Mouse (Mus musculus): ENCODE results near the gene Gm4924. TPM values are rescaled to one million over a fixed set of nuclear protein-coding genes. Genes with fewer than 3 reads are reported as not detected.

Gm4924 gene
- total and polyA plus RNA-seq, 3 experiments = 5.7 to 10.8 (median 9.2) TPM

GRCm38 (mm10) chr10:82382992-82383391, 28.9 kb downstream of the Gm4924 start:
- no peaks in the 10 kb centered on the region for H3K4me1 ChIP-seq (ENCODE audit: control insufficient read depth in 1 of 2, insufficient read depth in 2 of 2)
- dilution Hi-C loops (cut with MboI; ENCODE audit: extremely low pct_ligation_motif_present, extremely low pct_unique_long_range_greater_than_20kb, low sequenced_read_pairs) (no loop called here), in situ Hi-C loops (cut with MboI; ENCODE audit: low pct_ligation_motif_present, low pct_unique_long_range_greater_than_20kb, low sequenced_read_pairs) (no loop called here)
- TF ChIP-seq USF2 (conservative IDR thresholded peaks at IDR 0.05; ENCODE audit: low read depth, low read length) (no peak), ZNF384 (IDR thresholded peaks at IDR 0.05; ENCODE audit: low read depth, low read length) (no peak), RCOR1 (conservative IDR thresholded peaks at IDR 0.05; ENCODE audit: low read depth, low read length) (no peak), MYC (IDR thresholded peaks at IDR 0.05; ENCODE audit: low read depth, low read length) (no peak), MXI1 (IDR thresholded peaks at IDR 0.05; ENCODE audit: low read depth, low read length) (no peak), ZC3H11A (IDR thresholded peaks at IDR 0.05; ENCODE audit: low read depth, low read length) (no peak), GABPA (IDR thresholded peaks at IDR 0.05; ENCODE audit: insufficient replicate concordance, low read depth, low read length) (no peak), SMC3 (IDR thresholded peaks at IDR 0.05; ENCODE audit: low read depth, low read length) (no peak), ELF1 (IDR thresholded peaks at IDR 0.05; ENCODE audit: low read depth, low read length) (no peak), CTCF (conservative IDR thresholded peaks at IDR 0.05 in 1 of 2, IDR thresholded peaks at IDR 0.05 in 1 of 2; ENCODE audit: low read depth in 2 of 2, low read length in 2 of 2) (no peak), MAFK (IDR thresholded peaks at IDR 0.05; ENCODE audit: insufficient replicate concordance, low read length) (no peak), BHLHE40 (IDR thresholded peaks at IDR 0.05; ENCODE audit: low read depth, low read length) (no peak), POLR2AphosphoS2 (IDR thresholded peaks at IDR 0.05; ENCODE audit: low read depth, low read length) (no peak)
- no peak for DNase-seq (ENCODE audit: extremely low read depth)
- no peaks in the 10 kb centered on the region for H3K79me2 ChIP-seq (replicated peaks; ENCODE audit: control insufficient read depth, extremely low read depth, insufficient read depth, poor library complexity, severe bottlenecking)
- no peak overlapping the region for H3K27ac ChIP-seq (ENCODE audit: insufficient read depth, low read depth)
- no peak overlapping the region for H3K4me3 ChIP-seq (replicated peaks in 1 of 3; ENCODE audit: low read depth in 2 of 3, low read length in 2 of 3, poor library complexity in 1 of 3)
- H3K9me3 ChIP-seq (replicated peaks; ENCODE audit: low read length) = peaks cover 22% of the 10 kb centered on the region
- peaks cover 0 to 6% of the 10 kb centered on the region in 2 experiments for H3K36me3 ChIP-seq (replicated peaks in 1 of 2; ENCODE audit: control insufficient read depth in 1 of 2, insufficient read depth in 1 of 2, low read length in 1 of 2)
- no peak overlapping the region for H3K4me2 ChIP-seq (ENCODE audit: insufficient read depth, low read depth, poor library complexity, severe bottlenecking)
- H3K27me3 ChIP-seq (replicated peaks) = no peaks in the 10 kb centered on the region
- H3K9ac ChIP-seq (ENCODE audit: insufficient read depth, low read depth) = no peak overlapping the region

- TF ChIP-seq JUN (IDR thresholded peaks at IDR 0.05; ENCODE audit: insufficient read depth, low read depth, low read length) (no peak), EP300 (IDR thresholded peaks at IDR 0.05; ENCODE audit: low read length) (no peak), CHD2 (IDR thresholded peaks at IDR 0.05; ENCODE audit: low read length) (no peak), MEF2A (IDR thresholded peaks at IDR 0.05; ENCODE audit: borderline replicate concordance, low read depth, low read length) (no peak), MAFK (IDR thresholded peaks at IDR 0.05; ENCODE audit: insufficient replicate concordance, low read length) (no peak), JUND (conservative IDR thresholded peaks at IDR 0.05; ENCODE audit: low read depth, low read length) (no peak), SIN3A (IDR thresholded peaks at IDR 0.05; ENCODE audit: low read length) (no peak), SMC3 (IDR thresholded peaks at IDR 0.05; ENCODE audit: low read depth, low read length) (no peak), KAT2A (IDR thresholded peaks at IDR 0.05; ENCODE audit: insufficient replicate concordance, low read length) (no peak), CTCF (conservative IDR thresholded peaks at IDR 0.05 in 1 of 2, IDR thresholded peaks at IDR 0.05 in 1 of 2; ENCODE audit: low read depth in 2 of 2, low read length in 2 of 2) (no peak), TCF12 (IDR thresholded peaks at IDR 0.05; ENCODE audit: low read depth, low read length) (no peak), E2F4 (IDR thresholded peaks at IDR 0.05; ENCODE audit: insufficient replicate concordance, low read depth, low read length) (no peak), NRF1 (IDR thresholded peaks at IDR 0.05; ENCODE audit: low read depth, low read length) (no peak), ZKSCAN1 (IDR thresholded peaks at IDR 0.05; ENCODE audit: borderline replicate concordance, low read depth, low read length) (no peak), POLR2AphosphoS2 (IDR thresholded peaks at IDR 0.05; ENCODE audit: low read depth, low read length) (no peak), MXI1 (IDR thresholded peaks at IDR 0.05; ENCODE audit: low read depth, low read length) (no peak), MAX (IDR thresholded peaks at IDR 0.05; ENCODE audit: low read length) (no peak), NELFE (IDR thresholded peaks at IDR 0.05; ENCODE audit: low read depth, low read length) (no peak)
- no peak for DNase-seq (ENCODE audit: extremely low read depth)
- H3K9me3 ChIP-seq (replicated peaks; ENCODE audit: low read length) = peaks cover 5% of the 10 kb centered on the region
- no peak overlapping the region for H3K4me3 ChIP-seq (replicated peaks in 1 of 3; ENCODE audit: low read depth in 2 of 3, low read length in 2 of 3, poor library complexity in 1 of 3)
- H3K36me3 ChIP-seq (replicated peaks in 1 of 2; ENCODE audit: control insufficient read depth in 1 of 2, insufficient read depth in 1 of 2, low read length in 1 of 2) = peaks cover 0 to 5% of the 10 kb centered on the region in 2 experiments
- no peaks in the 10 kb centered on the region for H3K4me1 ChIP-seq (ENCODE audit: control insufficient read depth in 1 of 2, insufficient read depth in 2 of 2)
- H3K27ac ChIP-seq (ENCODE audit: insufficient read depth, low read depth) = no peak overlapping the region
- H3K79me2 ChIP-seq (replicated peaks; ENCODE audit: control insufficient read depth, extremely low read depth, insufficient read depth, poor library complexity, severe bottlenecking) = no peaks in the 10 kb centered on the region
- in situ Hi-C loops (cut with MboI; ENCODE audit: low pct_ligation_motif_present, low pct_unique_long_range_greater_than_20kb, low sequenced_read_pairs) = no loop called here
- H3K4me2 ChIP-seq (ENCODE audit: insufficient read depth, low read depth, poor library complexity, severe bottlenecking) = no peak overlapping the region
- no peak overlapping the region for H3K9ac ChIP-seq (ENCODE audit: insufficient read depth, low read depth)
- no peaks in the 10 kb centered on the region for H3K27me3 ChIP-seq (replicated peaks)
- dilution Hi-C loops (cut with MboI; ENCODE audit: extremely low pct_ligation_motif_present, extremely low pct_unique_long_range_greater_than_20kb, low sequenced_read_pairs) = no loop called here
Measured at GRCm38 (mm10) chr10:82409511-82409910, 55.5 kb downstream of the Gm4924 start.
